Mouse (Mus musculus) embryo, embryonic 10.5 days (tissue): ENCODE data around the gene BC025920.
A peak's percentile ranks its signal among the peaks of the same experiment; 100 is the strongest.

Experiments used
- DNase-seq: peaks from one replicate; pipeline ENCODE4 v3.0.0-alpha.2; 2015; ENCODE audit warnings: low spot score

Gene BC025920

DNA sequence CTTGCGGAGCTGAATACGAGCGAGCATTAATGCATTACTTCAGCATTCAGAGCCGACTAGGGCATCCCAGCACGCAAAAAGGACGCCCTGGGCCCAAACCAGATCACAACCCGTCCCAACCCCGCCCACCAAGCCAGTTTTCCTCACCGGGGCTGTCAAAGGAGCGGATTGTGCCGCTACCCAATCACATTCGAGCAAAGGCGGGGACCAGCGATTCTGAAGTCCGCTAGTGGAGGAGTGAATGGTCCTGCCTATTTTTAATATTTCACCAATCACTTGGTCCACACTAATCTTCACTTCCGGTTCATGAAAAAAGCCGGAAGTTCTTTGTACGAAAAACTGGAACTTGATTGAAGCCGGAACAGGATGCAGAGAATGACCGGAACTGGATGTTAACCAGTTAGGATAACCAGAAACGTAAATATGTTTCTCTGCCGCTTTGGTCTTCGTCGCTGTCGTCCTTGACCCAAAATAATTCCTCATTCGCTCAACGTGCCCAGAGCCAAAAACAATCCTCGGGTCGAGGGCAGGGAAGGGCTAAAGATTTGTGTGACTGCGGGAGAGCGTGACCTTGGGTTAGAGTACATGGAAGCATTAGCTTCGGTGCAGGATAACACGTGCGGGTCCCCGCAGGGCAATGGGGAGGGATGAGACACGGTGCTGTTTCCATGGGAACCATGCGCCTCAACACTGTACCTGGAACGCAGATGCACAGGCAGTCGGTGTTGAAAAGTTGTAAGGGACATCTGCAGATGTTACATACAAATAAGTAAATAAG is at the start of gene BC025920:
Gene BC025920 (plus strand): TSS at position 297 of the 778 bp plus-strand sequence.
- peak; percentile 99 for DNase-seq

DNA sequence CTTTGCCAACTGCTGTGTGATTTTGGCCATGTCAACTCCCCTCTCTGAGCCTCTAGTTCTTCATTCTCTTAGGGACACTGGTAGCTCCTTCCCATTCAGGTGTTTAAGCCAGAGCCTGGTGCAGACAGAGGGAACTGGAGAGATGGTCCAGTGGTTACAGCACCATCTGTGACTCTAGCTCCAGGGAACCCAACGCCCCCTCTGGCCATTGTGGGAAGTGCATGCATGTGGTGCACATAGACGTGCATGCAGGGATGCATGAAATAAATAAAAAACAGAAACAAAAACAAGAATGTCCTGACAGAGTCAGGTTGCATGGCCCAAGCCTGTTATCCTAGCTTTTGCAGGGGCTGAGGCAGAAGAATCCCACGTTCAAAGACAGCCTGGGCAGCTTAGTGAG is 49.8 kb upstream of the BC025920 start:
- DNase-seq = no peak

DNA sequence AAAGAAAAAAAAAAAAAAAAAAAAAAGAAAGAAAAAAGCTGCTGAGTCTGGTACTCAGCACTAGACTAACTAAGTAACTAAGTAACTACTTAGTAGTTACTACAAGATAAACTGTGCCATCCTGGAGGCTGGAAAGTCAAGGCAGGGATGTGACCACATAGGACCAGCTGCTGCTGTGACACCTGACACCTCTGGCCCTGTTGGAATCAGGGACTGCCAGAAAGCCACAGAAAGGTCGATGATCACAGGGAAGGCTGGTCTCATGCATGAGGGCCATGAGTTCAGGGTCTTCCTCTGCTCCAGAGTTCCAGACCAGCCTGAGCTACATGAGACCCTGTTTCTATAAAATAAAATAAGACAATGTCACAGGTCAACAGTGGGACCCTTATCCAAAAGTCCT is 48.6 kb upstream of the BC025920 start:
- no peak for DNase-seq

DNA sequence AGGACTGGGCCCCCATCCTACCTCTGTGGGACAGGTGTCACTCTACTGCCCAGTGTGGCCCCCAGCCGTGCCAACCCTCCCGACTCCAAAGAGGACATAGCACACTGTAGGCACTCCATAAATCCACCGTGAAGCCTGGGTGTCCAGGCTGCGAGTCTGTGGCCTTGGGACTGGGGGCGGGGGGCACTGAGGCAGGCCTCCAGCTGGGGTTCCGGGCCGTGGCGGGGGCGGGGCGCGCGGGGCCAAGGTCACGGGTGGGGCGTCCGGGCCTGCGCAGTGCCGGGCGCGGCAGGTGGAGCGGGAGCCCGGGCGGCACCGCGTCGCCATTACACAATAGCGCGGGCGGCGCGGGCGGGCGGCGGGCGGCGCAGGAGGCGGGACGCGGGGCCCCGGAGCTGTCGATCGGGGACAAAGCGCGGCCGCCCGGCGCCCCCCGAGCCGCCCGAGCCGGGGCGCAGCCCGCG is 46.9 kb upstream of the BC025920 start, which contains the start of gene Aes:
Gene Aes (plus strand): TSS at position 326 of the 464 bp plus-strand sequence.
- DNase-seq = peak; percentile 40

DNA sequence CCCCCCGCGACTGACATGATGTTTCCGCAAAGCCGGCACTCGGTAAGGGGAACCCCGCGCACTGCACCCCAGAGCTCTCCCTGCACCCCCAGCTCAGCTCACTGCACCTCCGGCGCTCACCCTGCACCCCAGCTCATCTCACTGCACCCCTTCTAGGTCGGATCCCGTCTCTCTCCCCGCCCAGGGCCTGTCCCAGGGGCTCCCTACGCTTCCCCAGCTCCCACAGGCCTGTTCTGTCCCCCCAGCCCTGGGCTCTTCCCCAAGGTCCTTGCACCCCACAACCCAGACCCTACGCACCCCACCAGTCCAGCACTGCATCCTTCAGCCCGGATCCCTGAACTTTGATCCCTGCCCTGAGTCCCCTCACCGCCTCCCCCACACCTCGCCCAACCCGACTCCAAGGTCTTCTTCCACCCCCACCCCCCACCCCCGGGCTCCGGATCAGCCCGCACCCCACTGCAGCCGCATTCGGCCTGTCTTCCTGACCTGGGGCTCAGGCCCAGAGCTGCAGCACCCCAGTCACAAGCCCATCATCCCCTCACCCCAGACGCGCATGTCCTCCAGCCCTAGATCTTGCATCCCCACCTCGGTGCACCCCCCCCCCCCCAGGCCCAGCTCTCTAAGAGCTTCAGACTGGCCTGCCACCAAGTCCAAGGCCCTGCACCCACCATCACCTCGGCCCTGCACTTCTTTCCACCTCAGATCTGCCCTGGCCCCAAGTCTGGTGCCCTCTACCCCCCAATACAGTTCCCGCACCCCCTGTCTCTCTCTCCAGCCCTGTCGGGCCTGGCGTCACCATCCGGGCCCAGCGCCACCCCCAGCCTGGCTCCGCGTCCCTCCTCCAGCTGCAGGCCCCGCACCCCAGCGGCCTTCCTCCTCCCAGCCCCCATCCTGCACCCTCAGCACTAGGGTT is 46.2 kb upstream of the BC025920 start:
- peak; percentile 26 for DNase-seq

DNA sequence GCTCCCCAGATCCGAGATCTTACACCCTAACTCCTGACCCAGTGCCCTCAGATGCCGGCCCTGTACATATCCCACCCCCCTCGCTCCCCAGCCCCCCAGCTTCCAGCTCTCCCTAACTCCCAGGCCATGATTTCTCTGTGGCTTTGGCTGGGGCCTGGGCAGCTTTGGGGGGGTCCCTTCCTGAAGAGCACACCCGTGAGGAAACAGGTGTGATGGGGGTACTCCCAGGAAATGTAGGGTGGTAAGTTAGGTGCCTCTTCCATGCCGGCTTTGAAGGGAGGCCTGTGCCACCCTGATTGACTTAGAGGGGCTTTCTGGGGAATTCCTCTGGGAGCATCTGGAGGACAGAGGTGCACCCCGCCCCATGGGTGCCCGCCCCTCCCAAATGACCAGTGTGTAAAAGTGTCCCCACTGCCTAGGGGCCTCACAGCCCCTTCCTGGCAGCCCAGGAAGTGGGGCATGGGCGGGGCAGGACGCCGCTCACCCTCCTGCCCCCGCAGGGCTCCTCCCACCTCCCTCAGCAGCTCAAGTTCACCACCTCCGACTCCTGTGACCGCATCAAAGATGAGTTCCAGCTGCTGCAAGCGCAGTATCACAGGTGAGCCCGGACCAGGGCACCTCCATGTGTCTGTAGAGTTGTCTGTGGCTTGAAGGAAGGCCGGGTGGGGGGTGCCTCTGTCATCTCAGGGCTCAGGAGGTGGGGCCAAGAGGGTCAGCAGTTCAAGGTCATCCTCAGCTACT is 45.2 kb upstream of the BC025920 start:
- DNase-seq = no peak

DNA sequence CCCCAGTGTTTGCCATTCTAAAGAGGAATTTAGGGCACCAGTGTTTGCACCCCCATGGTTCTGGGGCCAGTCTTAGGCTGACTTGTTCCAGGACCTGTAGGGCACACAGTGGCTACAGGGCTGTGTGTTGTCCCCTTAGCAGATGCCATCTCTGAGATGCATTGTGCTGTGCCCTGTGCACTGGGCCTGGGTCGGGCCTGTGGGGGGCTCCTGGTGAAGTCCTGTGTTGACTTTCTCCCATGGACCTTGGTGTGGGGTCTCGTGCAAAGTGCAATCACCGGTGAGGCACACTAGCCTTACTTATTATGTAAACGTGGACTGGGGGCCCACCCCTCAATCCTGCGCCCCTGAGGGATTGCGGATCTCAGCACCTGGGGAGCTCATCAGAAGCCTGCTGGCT is 43.7 kb upstream of the BC025920 start:
- DNase-seq = no peak

DNA sequence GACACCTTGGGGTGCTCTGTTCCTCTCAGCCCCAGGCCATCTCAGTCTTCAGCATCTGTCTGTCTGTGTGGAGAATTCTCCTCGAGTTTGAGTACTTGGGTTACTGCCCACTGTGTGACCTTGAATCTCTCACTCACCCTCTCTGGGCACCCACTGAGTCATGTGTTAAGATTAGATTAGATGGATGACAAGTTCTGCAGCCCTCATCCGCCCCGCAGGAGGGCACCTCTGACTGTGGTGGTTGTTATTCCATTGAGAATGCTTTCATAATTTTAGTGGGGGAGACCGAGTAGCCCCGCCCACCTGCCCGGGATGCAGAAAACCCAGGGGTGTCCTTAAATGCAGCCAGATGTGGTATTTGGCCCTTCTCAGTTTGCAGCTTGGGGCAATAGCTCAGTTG is 42.6 kb upstream of the BC025920 start:
- DNase-seq = no peak

DNA sequence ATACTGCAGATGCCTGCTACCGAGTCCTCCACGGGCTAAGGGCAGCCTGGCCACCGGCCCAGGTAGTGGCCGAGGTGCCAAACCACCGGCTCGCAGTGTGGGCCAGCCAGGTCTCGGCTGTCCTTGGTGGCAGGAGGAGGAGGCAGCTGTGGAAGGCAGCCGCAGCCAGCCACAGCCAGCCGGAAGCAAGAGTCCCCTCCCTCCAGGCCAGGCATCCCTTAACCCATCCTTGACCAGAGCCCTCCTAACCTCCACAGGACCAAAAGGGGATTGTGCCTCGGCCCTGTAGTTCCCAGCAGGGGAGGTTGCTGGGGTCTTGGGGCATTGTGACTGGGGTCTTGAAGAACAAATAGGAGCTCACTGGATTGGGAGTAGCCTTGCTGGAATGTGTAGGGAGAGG is 41.9 kb upstream of the BC025920 start:
- no peak for DNase-seq

DNA sequence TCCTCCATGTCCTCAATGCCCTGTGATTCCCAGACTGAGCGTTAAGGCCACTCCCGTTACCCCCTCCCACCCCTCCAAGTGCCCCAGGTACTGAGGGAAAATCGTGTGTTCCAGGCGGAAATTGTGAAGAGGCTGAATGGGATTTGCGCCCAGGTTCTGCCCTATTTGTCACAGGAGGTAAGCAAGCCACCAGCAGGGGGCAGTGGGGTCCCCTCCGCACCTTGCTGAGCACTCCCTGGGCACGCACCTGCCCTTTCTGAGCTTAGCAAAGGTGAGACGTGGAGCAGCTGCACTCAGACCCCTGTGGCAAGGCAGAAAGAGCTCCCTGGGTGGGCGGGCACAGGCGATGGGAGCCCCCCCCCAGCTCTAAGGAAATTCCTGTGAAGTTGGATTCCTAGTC is 41.3 kb upstream of the BC025920 start:
- DNase-seq = no peak

DNA sequence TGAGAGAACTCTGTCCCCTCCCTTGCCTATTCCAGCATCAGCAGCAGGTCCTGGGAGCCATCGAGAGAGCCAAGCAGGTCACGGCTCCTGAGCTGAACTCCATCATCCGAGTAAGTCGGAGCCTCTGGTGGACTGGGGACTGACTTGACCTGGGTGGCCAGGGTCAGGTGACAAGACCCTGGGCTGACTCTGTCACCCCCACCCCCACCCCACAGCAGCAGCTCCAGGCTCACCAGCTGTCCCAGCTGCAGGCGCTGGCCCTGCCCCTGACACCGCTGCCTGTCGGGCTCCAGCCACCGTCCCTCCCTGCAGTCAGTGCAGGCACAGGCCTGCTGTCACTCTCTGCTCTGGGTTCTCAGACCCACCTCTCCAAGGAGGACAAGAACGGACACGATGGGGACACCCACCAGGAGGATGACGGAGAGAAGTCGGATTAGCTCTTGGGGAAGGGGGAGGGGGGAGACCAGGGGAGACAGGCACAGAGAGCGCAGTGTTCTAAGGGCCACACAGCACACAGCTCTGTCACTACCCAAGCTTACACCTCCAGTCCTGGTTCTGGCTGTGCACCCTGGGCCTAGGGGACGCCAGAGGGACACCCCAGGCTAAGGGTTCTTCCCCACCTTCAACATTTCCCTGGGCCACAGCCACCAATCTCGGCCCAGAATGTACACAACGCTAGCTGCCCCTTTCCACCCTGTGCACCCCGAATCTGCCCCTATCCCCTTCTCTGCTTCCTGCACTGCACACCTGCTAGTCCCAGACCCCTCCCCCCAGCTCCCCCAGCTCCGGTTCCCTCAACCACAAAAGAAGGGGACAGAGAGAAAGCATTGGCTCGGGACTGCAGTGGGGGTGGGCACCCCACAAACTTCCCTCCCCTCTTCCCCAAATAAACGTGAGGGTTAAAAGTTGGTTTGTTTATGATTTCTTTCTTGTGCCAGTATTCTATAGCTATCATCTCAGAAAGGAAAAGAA is 40.5 kb upstream of the BC025920 start:
- no peak for DNase-seq

DNA sequence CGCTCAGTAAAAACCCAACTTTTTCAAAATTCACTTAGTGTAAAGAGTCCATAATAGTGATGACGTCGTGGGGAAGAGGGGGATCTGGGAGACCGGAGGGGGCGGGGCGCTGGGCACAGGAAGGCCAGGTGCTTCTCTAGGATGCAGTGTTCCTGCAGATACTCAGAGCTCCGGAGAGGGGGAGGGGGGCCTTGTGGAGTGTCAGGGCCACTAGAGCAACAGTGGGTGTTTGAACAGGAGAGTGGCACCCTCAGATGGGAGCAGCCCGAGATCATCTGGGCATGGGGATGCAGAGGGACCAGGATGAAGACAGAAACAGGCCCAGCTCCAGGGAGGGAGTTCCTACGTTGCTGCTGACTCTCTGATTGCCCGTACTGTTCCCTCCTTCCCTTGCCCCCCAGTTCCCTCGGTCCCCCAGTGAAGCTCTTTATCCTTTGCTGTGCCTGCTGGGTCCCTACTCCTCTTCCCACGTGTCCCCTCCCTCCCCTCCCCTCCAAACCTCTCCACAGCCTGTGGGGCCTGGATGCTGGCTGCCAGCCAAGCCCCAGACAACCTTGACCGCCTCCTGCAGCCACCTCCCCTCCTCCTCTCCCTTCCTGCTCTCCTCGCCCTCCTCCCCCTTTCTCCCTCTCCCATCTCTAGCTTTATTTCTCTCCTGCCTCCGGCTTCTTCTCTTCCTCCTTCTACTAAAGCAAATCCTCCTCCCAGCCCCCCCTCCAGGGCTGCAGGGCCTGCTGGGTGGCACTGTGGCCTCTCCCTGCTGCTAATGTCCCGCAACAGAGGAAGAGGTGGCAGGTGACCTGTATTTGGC is 37.5 kb upstream of the BC025920 start:
- no peak for DNase-seq

DNA sequence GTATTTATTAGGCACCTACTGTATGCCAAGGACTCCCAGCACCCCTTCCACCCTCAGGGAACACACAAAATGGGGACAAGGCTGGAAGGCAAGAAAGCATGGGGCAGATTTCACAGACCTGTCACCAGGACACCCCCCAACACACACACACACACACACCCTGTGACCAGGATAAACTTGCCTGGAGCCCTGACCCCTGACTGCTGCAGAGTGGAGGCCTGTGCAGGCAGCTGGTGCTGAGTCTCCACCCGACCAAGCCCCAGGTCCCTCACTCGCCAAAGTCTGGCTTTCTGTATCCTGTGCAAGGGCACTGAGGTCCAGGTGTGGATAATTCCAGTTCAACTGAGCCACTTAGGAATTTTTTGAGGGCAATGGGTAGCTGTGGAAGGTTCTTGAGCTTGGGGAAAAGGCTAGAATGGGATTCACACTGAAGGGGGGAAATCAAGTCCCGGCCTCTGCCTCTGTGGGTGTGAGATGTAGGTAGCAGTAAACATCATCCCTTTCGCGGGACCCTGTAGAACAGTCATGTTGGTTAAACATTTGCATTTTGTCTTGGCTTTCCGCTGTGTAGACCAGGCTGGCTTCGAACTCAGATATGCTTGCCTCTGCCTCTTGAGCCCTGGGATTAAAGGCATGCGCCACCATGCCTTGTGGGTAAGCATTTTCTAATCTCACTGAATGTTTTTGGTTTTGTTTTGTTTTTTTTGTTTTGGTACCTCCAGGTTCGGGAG is 36.4 kb upstream of the BC025920 start:
- peak; percentile 45 for DNase-seq

DNA sequence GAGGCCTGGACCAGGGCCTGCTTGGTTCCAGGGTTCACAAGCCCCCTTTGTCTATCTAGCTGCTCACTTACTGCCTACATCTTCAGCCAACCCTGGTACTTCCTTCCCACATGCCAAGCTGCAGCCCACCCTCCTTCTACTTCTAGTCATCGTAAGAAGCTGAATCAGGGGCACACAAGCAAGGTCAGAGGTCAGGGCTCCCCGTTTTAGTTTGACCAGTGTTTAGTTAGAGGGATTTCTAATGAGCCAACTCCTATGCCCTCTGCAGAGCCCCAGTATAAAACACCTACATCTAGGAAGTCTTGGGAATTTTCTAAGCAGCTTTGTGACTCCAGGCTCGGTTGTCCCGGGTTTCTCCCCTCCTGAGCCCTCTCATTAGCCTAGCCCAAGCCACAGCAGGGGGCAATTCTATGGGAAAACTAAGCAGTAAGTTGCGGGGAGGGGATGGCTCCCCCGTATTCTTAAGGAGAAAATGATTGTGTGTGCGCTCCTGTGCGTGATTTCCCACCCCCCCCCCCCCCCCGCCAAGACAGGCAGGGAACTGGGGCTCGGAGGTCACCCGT is 35.8 kb upstream of the BC025920 start:
- DNase-seq = peak; percentile 82

DNA sequence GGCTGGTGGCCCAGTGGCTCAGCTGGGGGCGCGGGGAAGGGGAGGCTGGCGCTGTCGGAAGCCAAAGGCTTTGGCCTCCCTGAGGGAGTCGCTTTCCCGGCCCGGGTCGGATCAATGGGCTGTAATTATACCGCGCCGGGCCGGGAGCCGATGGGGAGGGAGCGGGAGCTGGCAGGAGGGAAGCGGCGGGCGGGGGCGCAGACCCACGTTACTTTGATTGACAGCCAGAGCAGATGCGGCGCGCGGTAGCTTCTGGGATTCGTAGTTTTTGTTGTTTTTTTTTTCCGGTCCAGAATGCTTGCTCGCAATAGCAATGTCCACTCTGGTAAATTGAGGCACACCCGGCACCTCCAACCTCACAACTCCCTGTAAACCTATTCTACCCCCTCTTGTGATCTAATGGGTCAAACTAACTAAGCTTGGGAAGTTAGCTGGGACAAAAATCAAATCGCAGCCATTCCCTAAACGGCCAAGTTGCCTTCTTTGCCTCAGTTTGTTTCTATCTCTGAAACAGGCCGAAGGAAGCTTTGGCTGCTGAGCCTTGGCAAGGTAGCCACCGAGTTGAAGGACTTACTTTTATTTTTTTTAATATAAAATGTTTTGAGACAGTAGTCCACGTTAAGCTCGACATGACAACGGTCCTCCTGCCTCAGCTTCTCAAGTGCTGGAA is 35.1 kb upstream of the BC025920 start:
- peak; percentile 98 for DNase-seq

DNA sequence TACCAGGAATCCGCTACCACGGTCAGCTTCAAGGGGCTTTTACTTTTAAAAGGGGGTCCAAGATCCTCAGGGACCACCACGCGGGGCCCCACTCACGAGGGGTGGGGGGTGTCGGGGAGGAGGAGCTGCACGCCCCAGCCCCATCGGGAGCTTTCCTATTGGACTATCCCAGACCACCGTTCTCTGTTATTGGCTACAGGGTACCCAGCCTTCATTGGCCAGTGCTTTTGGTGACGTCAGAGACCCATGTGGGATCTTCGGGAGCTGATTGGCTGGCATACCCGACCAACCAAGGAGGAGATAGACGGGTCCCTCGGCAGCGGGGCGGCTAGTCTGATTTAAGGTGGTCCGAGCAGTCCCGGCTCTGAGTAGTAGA is 34.6 kb upstream of the BC025920 start:
- DNase-seq = peak; percentile 100

DNA sequence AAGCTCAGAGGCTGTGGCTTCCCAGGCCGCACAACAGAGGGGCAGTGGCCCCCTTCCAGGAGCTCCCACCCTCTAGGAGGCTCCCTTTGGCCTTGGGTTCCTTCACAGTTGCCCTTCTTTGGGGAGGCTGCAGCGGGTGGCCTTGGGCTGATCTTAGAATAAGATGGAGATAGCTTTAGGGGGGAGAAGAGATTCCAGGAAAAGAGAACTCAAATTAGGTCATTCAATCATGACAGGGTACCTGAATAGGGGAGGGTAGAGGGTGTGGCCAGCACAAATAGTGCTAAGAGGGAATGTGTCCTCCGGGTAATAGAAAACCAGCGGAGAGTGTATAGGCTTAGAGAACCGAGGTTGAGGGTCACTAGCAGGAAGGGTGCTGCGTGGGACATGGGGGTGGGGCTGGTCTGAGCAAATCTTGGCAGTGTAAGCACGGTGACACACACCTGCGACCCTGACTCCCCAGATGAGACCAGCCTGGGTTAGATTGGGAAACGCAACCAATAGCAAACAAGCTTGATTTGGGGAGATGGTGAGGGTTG is 33.9 kb upstream of the BC025920 start:
- peak; percentile 20 for DNase-seq

DNA sequence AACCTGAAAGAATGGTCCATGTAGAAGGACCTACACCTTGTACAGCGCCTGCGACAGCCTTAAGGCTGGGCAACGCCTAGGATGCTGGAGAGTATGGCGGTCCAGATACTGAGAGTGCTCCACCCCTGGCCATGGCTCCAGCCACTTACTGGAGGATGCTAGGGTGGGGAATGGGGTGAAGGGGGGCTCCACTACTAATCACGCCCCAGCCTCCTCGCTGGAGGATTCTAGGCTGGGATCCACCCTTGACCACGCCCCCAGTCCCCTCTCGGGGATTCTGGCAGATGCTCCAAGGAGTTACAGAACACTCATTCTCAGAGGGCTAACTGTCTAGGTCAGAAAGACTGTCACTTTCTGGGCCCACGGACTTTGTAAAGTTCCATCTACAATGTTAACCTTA is 33.1 kb upstream of the BC025920 start:
- DNase-seq = no peak
